Mouse (Mus musculus): Measurements from ENCODE around the gene Zfp956.

GRCm38 (mm10) chr6:47974599-47974998 lies 21.4 kb downstream of the Zfp956 start:
- TF ChIP-seq CTCF (IDR thresholded peaks at IDR 0.05; ENCODE audit: low read depth) (0 out of 2 replicates have a peak, but pooled peaks have one; percentile 8), EP300 (IDR thresholded peaks at IDR 0.05; ENCODE audit: low read depth) (no peak)
